Mouse (Mus musculus): Measurements from ENCODE around the gene Tacr2. TPM values are rescaled to one million over a fixed set of nuclear protein-coding genes. Genes with fewer than 3 reads are reported as not detected.
A peak's percentile ranks its signal among the peaks of the same experiment; 100 is the strongest.

Gene Tacr2
- polyA plus RNA-seq, 1 experiment from 2014 or later = not detected

- H3K4me1 ChIP-seq = peaks cover 28% of the 10 kb centered on the region
- no peaks in the 10 kb centered on the region for H3K27me3 ChIP-seq
- H3K27ac ChIP-seq = no peak overlapping the region
- H3K9me3 ChIP-seq = no peaks in the 10 kb centered on the region
- H3K4me3 ChIP-seq = no peak overlapping the region
- H3K9ac ChIP-seq = peak overlapping the region; percentile 43; the same call in 1 of the 2 replicates
- no peak overlapping the region for H3K4me2 ChIP-seq (replicated peaks)
- no peak for ATAC-seq (ENCODE audit: low FRiP score, low read depth)
- 24% methylated on average over 6 of the region's 6 CpGs for WGBS
- peaks cover 14% of the 10 kb centered on the region; the same call in 1 of the 2 replicates for H3K36me3 ChIP-seq
Measured at GRCm38 (mm10) chr10:62311464-62311863, 59.2 kb downstream of the Tacr2 start.

DNA sequence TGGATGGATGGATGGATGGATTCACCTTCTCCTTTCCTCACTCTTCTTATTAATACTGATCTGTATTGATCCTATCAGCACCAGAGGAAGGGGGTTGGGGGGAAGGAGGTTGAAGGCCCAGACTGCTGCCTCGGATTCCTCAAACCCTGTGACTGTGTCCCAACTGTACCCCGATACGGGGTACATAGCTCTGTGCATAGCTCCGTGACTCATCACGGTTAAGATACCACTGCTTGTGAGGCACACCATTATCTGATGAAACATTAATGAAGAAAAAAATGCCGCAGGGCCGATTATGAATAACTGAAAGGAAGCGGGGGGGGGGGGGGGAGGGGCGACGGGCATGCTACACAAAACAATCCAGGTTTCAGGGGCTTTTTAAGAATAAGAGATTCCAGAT lies 60.9 kb downstream of the Tacr2 start:
- Histone ChIP-seq H3K9me3 (no peaks in the 10 kb centered on the region), H3K36me3 (peaks cover 14% of the 10 kb centered on the region; the same call in 1 of the 2 replicates), H3K4me2 (replicated peaks) (no peak overlapping the region), H3K27ac (no peak overlapping the region), H3K27me3 (no peaks in the 10 kb centered on the region), H3K9ac (no peak overlapping the region), H3K4me1 (peaks cover 26% of the 10 kb centered on the region), H3K4me3 (no peak overlapping the region)
- 83% methylated on average over 10 of the region's 10 CpGs for WGBS
- no peak for ATAC-seq (ENCODE audit: low FRiP score, low read depth)

DNA sequence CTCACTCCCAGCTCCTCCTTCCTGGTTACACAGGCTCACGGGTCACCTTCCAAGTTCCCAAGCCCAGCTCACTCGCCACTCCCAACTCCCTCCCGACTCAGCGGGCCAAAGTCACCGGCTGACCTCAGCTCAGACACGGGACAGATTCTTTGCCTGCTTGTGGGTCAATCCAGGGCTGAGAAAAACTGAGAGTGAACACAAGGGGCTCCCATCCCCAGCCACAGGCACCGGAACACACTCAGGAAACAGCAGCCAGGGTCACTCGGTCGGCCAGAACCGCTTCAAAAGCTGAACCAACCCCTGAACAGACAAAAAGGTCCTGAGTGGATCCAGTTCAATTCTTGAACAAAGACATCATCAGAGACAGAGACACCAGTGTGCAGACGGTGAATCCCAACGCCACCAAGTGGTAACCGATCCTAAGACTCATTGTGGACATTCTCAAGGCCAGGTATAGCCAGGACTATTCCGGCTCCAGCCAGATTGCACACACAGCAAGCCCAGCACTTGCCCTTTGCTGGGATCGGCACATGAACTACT lies 61.7 kb downstream of the Tacr2 start:
- Histone ChIP-seq H3K27me3 (no peaks in the 10 kb centered on the region), H3K9ac (no peak overlapping the region), H3K27ac (no peak overlapping the region), H3K4me1 (peaks cover 29% of the 10 kb centered on the region), H3K4me2 (replicated peaks) (no peak overlapping the region), H3K36me3 (peaks cover 10% of the 10 kb centered on the region; the same call in 1 of the 2 replicates), H3K9me3 (no peaks in the 10 kb centered on the region), H3K4me3 (no peak overlapping the region)
- WGBS = 63% methylated on average over 15 of the region's 15 CpGs
- ATAC-seq (ENCODE audit: low FRiP score, low read depth) = no peak

Other genes with a start within 250 kb of the Tacr2 start
- gene Neurog3, start 119.3 kb upstream of the Tacr2 start, polyA plus RNA-seq (2015; fragmentation: Nextera tagmentation; extraction: Ambion mirVana) = 0.23 TPM in 1 of 2 replicates, not detected in the other
- 16.2 and 18.1 TPM in 2 replicates for gene Fam241b, start 108.5 kb upstream of the Tacr2 start, polyA plus RNA-seq (2015; fragmentation: Nextera tagmentation; extraction: Ambion mirVana)
- gene Tspan15, start 21.2 kb upstream of the Tacr2 start, polyA plus RNA-seq (2015; fragmentation: Nextera tagmentation; extraction: Ambion mirVana) = 15.5 and 15.6 TPM in 2 replicates
- 40.1 and 44.7 TPM in 2 replicates for gene Hk1, start 127.5 kb downstream of the Tacr2 start, polyA plus RNA-seq (2015; fragmentation: Nextera tagmentation; extraction: Ambion mirVana)
- 3.4 and 4.1 TPM in 2 replicates for gene Hkdc1, start 170.1 kb downstream of the Tacr2 start, polyA plus RNA-seq (2015; fragmentation: Nextera tagmentation; extraction: Ambion mirVana)
- gene 4930507D05Rik, start 197.1 kb downstream of the Tacr2 start, polyA plus RNA-seq (2015; fragmentation: Nextera tagmentation; extraction: Ambion mirVana) = 0.39 and 0.42 TPM in 2 replicates
- 25.4 and 25.6 TPM in 2 replicates for gene Supv3l1, start 197.3 kb downstream of the Tacr2 start, polyA plus RNA-seq (2015; fragmentation: Nextera tagmentation; extraction: Ambion mirVana)
- 72.5 and 74.9 TPM in 2 replicates for gene Vps26a, start 234.4 kb downstream of the Tacr2 start, polyA plus RNA-seq (2015; fragmentation: Nextera tagmentation; extraction: Ambion mirVana)

Data from limb, embryonic 13.5 days (tissue).